In the genomic region with DNA sequence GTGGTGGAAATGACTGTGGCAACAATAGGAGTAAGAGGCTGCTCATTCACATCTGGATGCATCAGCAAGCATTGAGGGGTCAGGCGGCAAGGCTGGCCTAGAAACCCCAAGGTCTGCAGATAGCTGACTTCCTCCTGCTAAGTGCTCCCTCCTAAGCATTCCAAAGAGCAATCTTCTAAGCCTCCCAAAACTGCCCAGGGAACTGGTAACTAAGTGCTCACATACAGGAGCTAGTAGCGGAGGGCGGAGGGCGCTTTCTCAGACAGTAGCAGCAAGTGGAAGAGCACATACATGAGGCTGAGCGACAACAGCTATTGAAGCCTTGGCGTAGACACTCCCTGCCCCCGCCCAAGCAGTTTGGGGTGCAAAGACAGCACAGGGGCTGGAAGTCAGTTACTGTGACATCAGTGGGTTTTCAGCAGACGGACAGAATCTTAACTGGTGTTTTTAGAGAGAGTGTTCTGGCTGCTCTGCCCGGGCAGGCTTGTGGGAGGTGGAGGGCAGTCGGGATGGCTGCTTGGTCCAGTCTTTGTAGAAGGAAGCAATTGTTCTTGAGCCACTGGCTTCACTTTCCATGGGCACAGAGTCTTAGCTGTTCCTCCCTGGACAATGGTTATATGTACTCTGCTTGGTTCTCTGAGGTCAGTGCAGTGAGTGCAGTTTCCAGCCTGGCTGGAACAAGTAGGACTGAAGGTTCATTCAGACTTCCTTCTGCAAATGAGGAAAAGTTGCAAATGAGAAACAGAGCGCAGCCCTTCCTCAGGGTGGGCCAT, we compare ENCODE assay signal across 8 mouse cellular contexts. TPM values are rescaled to one million over a fixed set of nuclear protein-coding genes. Genes with fewer than 3 reads are reported as not detected.
DNase-seq lines count a peak whose midpoint lies in the region; ATAC-seq and TF ChIP-seq lines count a peak whose summit lies in the region.

No protein-coding gene starts in this region.

- TF ChIP-seq CTCF in hindbrain, postnatal 0 days (IDR thresholded peaks at IDR 0.05; ENCODE audit: low read depth), result no peak

- no peak for ATAC-seq in embryonic facial prominence, embryonic 13.5 days (ENCODE audit: insufficient number of reproducible peaks, insufficient read depth, low FRiP score, low TSS enrichment, low read depth)
- peak; percentile 92 for ATAC-seq in hindbrain, postnatal 0 days
- 0 out of 2 replicates have a peak, but pooled peaks have one; percentile 10 for ATAC-seq in megakaryocyte progenitor cell, adult 5-6 weeks (replicated peaks; ENCODE audit: poor library complexity)

- 0 out of 2 replicates have a peak overlapping the region, but pooled peaks have one; percentile 0 for H3K9ac ChIP-seq in embryonic facial prominence, embryonic 13.5 days
- H3K9ac ChIP-seq in hindbrain, postnatal 0 days (replicated peaks; ENCODE audit: low read length), result no peak overlapping the region

- DNase-seq in layer of hippocampus, adult 11-12 months (ENCODE audit: low spot score), result peak; percentile 58
- DNase-seq in layer of hippocampus, postnatal 25 days (ENCODE audit: extremely low spot score in 1 of 2, low spot score in 1 of 2), result no peak
- peak; percentile 53 for DNase-seq in hindbrain, postnatal 0 days (ENCODE audit: low spot score)
- DNase-seq in spleen, postnatal 10 days (ENCODE audit: low spot score in 2 of 2), result no peak
- no peak for DNase-seq in ovary, postnatal 10 days (ENCODE audit: low spot score)
- DNase-seq in gastrocnemius, postnatal 10 days, result no peak

- H3K9me3 ChIP-seq in embryonic facial prominence, embryonic 13.5 days, result no peaks in the 10 kb centered on the region
- no peaks in the 10 kb centered on the region for H3K9me3 ChIP-seq in hindbrain, postnatal 0 days (ENCODE audit: low read length)

- no peak overlapping the region for H3K4me3 ChIP-seq in embryonic facial prominence, embryonic 13.5 days
- no peak overlapping the region for H3K4me3 ChIP-seq in hindbrain, postnatal 0 days (ENCODE audit: low read length)

- H3K27me3 ChIP-seq in embryonic facial prominence, embryonic 13.5 days, result no peaks in the 10 kb centered on the region
- no peaks in the 10 kb centered on the region for H3K27me3 ChIP-seq in hindbrain, postnatal 0 days (ENCODE audit: insufficient read depth, low read length)

- WGBS in embryonic facial prominence, embryonic 13.5 days, result 51% methylated on average over 11 of the region's 11 CpGs
- WGBS in hindbrain, postnatal 0 days, result 50% methylated on average over 11 of the region's 11 CpGs

- H3K4me1 ChIP-seq in embryonic facial prominence, embryonic 13.5 days, result peaks cover 13% of the 10 kb centered on the region
- H3K4me1 ChIP-seq in hindbrain, postnatal 0 days (ENCODE audit: insufficient read depth, low read length), result 0 out of 2 replicates have a peak, but pooled peaks cover 9% of the 10 kb centered on the region

- H3K36me3 ChIP-seq in embryonic facial prominence, embryonic 13.5 days, result no peaks in the 10 kb centered on the region
- H3K36me3 ChIP-seq in hindbrain, postnatal 0 days (ENCODE audit: insufficient read depth, low read length), result no peaks in the 10 kb centered on the region

- no peak overlapping the region for H3K4me2 ChIP-seq in embryonic facial prominence, embryonic 13.5 days
- no peak overlapping the region for H3K4me2 ChIP-seq in hindbrain, postnatal 0 days (ENCODE audit: low read depth, low read length)

- peak overlapping the region; percentile 17; the same call in 1 of the 2 replicates for H3K27ac ChIP-seq in embryonic facial prominence, embryonic 13.5 days
- peak overlapping the region; percentile 70 for H3K27ac ChIP-seq in hindbrain, postnatal 0 days

RNA-seq across cellular contexts. Expression of gene Irf2, which starts 30.1 kb away (rescaled TPM):
- total RNA-seq in layer of hippocampus, postnatal 25 days (2021), result 10 to 100 TPM; 46.3 to 50.8 TPM
- polyA plus RNA-seq in embryonic facial prominence, embryonic 13.5 days (2015; fragmentation: Nextera tagmentation; extraction: Ambion mirVana), result 27.1 and 30.0 TPM in 2 replicates
- total RNA-seq in hindbrain, postnatal 0 days (2014; rRNA removed), result 3.8 and 4.7 TPM in 2 replicates
- 11.1 and 12.8 TPM in 2 replicates for polyA plus RNA-seq in hindbrain, postnatal 0 days (2015; fragmentation: Nextera tagmentation; extraction: Ambion mirVana)
- 56.6 and 58.9 TPM in 2 replicates for total RNA-seq in megakaryocyte progenitor cell, adult 5-6 weeks (2015)
- total RNA-seq in megakaryocyte progenitor cell, adult 5-6 weeks (2017), result 11.9 and 28.5 TPM in 2 replicates
- 10 to 100 TPM; 25.2 to 44.4 TPM for total RNA-seq in gastrocnemius, postnatal 10 days (2021)

Comparison
In these comparisons a context has a peak if more than half of its experiments do, and no peak if none do; other contexts are left out.
1. DNase-seq: peak in layer of hippocampus, adult 11-12 months (single experiment) and hindbrain, postnatal 0 days (single experiment); none in layer of hippocampus, postnatal 25 days (0 of 2), spleen, postnatal 10 days (0 of 2), ovary, postnatal 10 days (single experiment) and gastrocnemius, postnatal 10 days (single experiment).